Mouse (Mus musculus): ENCODE results near the gene Rplp2. TPM values are rescaled to one million over a fixed set of nuclear protein-coding genes. Genes with fewer than 3 reads are reported as not detected.
"Not testable (repeated sequence)": the region's sequence is repeated elsewhere in the genome, so short reads cannot be mapped to it uniquely, and the experiment has no call there.

Rplp2 gene
- 1,000 to 10,000 TPM; 1,111 to 1,331 TPM for total RNA-seq (2021)
- long read RNA-seq, experiment 1, transcript Rplp2-201 (5 exons, 964 nt): major isoform, 114 of 125 reads
- long read RNA-seq, experiment 1, partial matches to known transcripts: 0 of 125 reads
- long read RNA-seq, experiment 1, other reads (novel, unspliced or antisense): 7 of 125 reads
- long read RNA-seq, experiment 2, transcript Rplp2-201 (5 exons, 964 nt): major isoform, 135 of 148 reads
- long read RNA-seq, experiment 2, partial matches to known transcripts: 4 of 148 reads
- long read RNA-seq, experiment 2, other reads (novel, unspliced or antisense): 6 of 148 reads

- DNase-seq (ENCODE audit: low spot score in 2 of 2): peak; percentile 87 to 95
Measured at GRCm38 (mm10) chr7:141447110-141447991, at the start of gene Rplp2. Rplp2 (plus strand) TSS chr7:141447370.

- peak in 1 of 2 experiments; percentile 51 for DNase-seq (ENCODE audit: low spot score in 2 of 2)
Measured at GRCm38 (mm10) chr7:141403305-141403704, 43.9 kb upstream of the Rplp2 start.

GRCm38 (mm10) chr7:141405466-141405865 lies 41.7 kb upstream of the Rplp2 start:
- no peak for DNase-seq (ENCODE audit: low spot score in 2 of 2)

DNA sequence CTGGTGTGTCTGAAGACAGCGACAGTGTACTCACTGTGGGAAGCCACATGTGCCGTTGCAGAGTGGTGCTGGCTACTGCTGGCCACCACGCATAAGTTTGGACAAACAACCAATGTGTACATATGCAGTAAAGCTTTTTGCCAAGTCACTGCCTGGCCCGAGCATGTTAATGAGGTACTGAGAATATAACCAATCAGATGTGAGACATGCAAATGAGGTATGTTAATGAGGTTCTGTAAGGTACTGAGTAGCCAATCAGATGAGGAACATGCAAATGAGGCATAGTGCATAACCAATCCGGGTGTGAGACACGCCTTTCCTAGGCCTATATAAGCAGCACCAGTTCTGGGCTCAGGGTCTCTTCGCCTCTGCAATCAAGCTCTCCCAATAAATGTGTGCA lies 39.5 kb upstream of the Rplp2 start:
- DNase-seq (ENCODE audit: low spot score in 2 of 2): not testable (repeated sequence)

DNA sequence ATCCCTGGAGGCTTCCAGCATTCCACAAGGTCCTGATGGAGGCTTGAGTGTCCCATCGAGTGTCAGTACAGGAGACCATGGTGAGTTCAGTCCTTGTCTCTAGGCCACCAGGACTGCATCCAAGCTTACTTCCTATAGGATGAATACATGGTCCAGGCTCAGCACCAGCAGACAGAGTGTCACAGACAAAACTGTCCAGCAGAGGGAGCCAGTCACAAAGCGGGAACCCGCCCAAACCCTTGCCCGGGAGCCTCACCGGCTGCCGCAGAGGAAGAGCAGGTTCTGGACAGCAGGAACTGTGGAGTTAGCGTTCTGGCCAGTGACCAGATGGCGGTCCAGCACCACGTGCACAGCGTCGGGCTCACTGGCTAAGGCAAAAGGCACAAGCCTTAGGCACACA lies 38.3 kb upstream of the Rplp2 start:
- peak; percentile 76 to 87 for DNase-seq (ENCODE audit: low spot score in 2 of 2)

DNA sequence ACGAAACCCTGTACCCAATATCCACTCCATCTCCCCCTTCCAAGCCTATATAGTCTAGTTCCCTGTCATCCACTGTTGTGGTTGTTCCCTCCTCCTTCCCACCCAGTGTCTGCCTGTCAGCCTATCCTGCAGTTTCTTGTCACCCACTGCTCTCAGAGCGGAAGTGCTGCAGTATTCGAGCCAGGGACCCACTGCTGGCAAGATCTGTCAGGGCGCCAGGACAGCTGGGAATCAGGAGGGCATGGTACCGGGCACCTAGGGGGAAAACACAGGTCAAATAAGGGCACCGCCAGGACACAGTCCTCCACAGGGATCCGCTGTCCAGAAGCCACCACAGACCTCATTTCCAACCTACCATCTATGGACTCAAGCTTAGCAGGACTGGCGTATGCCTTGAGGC lies 36.5 kb upstream of the Rplp2 start:
- DNase-seq (ENCODE audit: low spot score in 2 of 2): no peak

DNA sequence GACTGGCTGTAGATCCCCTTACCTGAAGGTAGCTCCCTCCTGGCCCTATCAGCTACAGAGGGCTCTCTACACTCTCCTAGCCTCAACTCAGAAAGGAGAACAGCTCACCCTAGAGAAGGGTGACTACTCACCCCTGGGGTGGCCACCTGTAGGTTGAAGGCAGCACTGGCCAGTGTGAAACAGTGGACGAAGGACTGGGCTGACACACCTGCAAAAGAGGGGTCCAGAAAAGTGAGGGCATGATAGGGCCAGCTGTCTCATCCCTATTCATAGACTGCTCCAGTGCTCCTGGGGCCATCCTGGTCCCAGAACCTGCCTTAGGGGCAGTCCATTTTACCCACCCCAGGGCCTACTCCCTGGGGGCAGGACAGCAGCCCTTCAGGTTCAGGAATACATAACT lies 35.5 kb upstream of the Rplp2 start:
- DNase-seq (ENCODE audit: low spot score in 2 of 2): no peak

GRCm38 (mm10) chr7:141413331-141413730 lies 33.8 kb upstream of the Rplp2 start:
- DNase-seq (ENCODE audit: low spot score in 2 of 2): no peak

DNA sequence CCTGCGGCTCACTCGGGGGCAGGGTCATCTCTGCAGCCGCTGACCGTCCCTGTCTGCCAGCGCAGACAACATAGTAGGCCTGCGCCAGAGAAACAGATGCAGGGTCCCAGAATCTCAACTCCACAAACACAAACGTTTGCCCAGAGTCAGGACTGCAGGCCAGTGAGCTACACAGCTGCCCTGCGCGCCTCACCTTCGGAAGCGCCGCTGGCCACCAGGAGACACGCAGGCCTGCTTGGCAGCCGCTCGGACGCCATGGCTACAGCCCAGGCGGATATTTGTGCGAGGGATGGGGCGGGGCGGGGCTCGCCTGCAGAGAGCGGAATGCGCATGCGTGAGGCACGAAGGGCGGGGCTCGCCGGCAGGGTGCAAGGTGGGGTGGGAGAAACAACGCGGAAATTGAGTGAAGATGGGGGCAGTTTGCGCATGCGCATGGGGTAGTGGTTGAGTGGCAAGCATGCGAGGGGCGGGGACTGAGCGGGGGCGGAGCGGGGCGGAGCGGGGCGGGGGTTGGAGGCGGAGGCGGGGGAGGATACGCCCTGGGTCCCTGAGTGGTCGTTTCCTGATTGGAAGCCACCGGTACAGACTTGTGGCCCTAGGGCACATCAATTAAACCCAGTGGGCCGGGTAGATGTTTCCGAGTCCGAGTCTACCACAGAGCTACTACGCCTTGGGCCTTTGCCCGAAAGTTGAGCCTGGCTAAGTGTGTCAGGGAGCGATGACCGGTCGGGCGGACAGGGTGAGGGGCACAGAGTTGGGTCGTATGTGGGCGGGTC lies 33.2 kb upstream of the Rplp2 start, which contains the start of gene Gatd1:
Gene Gatd1, minus strand, starts transcription at position 328 of the 776 bp plus-strand sequence.
- peak; percentile 100 for DNase-seq (ENCODE audit: low spot score in 2 of 2)

DNA sequence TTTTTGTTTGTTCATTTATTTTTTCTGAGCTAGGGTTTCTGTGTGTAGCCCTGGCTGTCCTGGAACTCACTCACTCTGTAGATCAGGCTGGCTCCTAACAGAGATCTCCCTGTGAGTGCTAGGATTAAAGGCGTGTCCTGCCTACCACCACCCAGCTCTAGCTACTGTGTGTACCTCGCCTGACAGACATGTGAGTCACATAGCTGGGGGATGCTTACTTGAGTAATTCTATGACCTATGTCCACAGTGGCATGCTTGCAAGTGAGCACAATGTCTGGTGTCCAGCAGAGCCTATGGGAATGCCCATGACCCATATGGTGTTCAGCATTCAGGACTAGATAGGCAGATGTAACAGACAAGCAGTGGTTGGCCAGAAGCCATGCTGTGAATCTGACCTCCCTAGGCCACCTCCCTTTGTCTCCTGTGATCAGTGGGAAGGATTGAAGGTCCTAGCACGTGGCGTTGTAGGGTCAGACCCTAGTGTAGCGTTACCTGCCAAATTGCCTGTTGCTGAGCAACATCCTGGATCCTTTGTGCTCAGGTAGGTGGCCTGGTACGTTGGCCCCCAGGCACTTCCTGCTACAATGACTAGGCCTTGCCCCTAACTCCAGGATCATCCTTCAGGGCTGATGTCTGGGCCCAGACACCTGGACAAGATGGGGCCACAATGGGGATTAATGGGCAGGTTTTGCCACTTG lies 30.9 kb upstream of the Rplp2 start:
- no peak for DNase-seq (ENCODE audit: low spot score in 2 of 2)

GRCm38 (mm10) chr7:141417731-141418681 lies 29.2 kb upstream of the Rplp2 start:
- no peak for DNase-seq (ENCODE audit: low spot score in 2 of 2)

DNA sequence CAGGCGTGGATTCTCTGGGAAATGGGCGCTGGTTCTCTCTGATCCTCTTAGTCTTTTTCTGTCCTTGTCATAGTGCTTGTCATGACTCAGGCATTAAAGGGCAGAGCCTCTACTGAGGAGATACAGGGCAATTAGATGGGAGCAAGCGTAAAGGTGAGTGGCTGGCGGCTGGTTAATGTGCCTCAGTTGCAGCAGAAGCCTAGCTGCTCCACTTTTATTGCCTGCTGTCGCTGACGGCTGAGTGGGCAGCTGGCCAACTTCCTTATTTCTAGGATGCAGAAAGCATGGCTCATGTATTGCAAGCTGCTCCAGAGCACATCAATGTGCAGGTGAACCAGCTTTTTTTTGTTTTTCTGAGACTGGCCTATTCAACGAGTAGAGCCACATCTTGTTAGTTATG lies 28.2 kb upstream of the Rplp2 start:
- peak in 1 of 2 experiments; percentile 40 for DNase-seq (ENCODE audit: low spot score in 2 of 2)

GRCm38 (mm10) chr7:141420030-141420702 lies 27.0 kb upstream of the Rplp2 start:
- no peak for DNase-seq (ENCODE audit: low spot score in 2 of 2)

- DNase-seq (ENCODE audit: low spot score in 2 of 2): no peak
Measured at GRCm38 (mm10) chr7:141423811-141424210, 23.4 kb upstream of the Rplp2 start.

DNA sequence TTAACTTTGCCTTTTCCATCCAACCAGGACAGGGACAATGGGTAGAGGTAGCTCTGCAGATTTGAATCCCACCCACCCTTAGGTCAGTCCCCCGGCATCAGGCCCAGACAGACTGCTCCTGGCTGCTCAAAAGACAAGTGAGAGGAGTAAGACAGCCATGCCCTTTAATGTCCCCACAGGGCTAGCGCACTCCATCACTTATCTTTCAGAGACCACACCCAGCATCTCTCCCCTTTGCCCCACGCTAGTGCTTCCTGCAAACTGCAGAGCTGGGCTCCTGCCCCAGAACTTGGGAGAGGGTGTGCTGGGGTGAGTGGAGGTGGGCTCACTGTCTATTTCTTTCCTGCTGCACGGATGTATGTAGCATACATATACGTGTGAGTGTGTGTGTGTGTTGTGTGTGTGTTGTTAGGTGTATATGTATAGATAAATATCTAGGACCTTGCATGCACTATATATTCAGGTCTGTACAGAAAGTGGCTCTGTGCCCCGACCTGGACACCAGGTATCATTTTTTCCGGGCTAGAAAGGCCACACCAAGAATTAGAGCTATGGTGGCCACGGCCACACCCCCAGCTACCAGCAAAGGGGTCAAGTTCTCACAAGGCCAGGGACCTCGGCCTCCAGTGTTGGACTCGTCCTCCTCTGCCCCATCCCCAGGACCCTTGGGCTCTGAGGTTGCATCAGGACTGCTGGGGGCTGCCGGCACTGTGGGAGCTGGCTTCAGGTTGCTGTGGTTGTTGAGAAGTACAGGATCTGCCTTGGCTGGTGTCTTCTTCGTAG lies 20.0 kb upstream of the Rplp2 start:
- no peak for DNase-seq (ENCODE audit: low spot score in 2 of 2)

DNA sequence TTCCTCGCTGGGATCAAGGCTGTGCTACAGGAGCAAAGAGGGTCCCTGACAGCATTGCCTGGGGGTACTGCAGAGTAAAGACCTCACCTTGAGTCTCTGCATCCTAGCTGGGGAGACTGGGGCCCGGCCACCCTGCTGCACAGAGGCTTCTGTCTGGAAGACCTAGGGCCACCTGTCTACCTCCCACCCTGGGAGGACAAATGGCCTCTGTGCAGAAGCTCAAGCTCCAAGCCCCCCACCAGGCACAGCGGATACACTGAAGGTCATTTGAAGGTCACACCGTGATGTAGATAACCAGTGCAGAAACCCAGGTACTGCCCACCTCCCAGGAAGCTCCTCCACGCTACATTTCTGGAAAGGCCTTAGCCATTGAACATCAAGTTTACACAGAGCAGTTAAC lies 18.5 kb upstream of the Rplp2 start:
- DNase-seq (ENCODE audit: low spot score in 2 of 2): no peak

- no peak for DNase-seq (ENCODE audit: low spot score in 2 of 2)
Measured at GRCm38 (mm10) chr7:141429310-141429709, 17.9 kb upstream of the Rplp2 start, which contains the start of gene Cend1. Cend1 (minus strand) TSS chr7:141429491.

Data from gastrocnemius, postnatal 4 days (tissue).